Mouse (Mus musculus) limb, embryonic 14.5 days (tissue): ENCODE measurements around the gene Gc. TPM values are rescaled to one million over a fixed set of nuclear protein-coding genes. Genes with fewer than 3 reads are reported as not detected.

Experiments used
- ATAC-seq: fragments of 200-750 bp; cut with Nextera tagmentation; 2 replicates; pipeline ENCODE4 v1.8.0; 2017; ENCODE audit warnings: low read depth, moderate number of reproducible peaks, moderate TSS enrichment; ENCODE audit not compliant: low FRiP score
- DNase-seq: peaks from one replicate; pipeline ENCODE4 v3.0.0-alpha.2; 2015; ENCODE audit warnings: low spot score
- H3K27ac ChIP-seq: fragments of 300-500 bp; sonication (generic); replicated peaks from 2 replicates; pipeline ENCODE4 v1.5.1; 2014; ENCODE audit warnings: low read depth, mild to moderate bottlenecking, low read length, moderate library complexity, mixed read lengths
- H3K27me3 ChIP-seq: fragments of 300-500 bp; sonication (generic); 2 replicates; pipeline ENCODE4 v1.6.1; 2014; ENCODE audit warnings: low read length, mixed read lengths; ENCODE audit not compliant: control insufficient read depth, insufficient read depth
- H3K36me3 ChIP-seq: fragments of 300-500 bp; sonication (generic); 2 replicates; pipeline ENCODE4 v1.6.1; 2014; ENCODE audit warnings: mild to moderate bottlenecking, low read length, moderate library complexity, mixed read lengths; ENCODE audit not compliant: control insufficient read depth, insufficient read depth
- H3K4me1 ChIP-seq: fragments of 300-500 bp; sonication (generic); 2 replicates; pipeline ENCODE4 v1.6.1; 2014; ENCODE audit warnings: antibody characterized with exemption, low read length, mixed read lengths; ENCODE audit not compliant: control insufficient read depth, insufficient read depth
- H3K4me2 ChIP-seq: fragments of 300-500 bp; sonication (generic); replicated peaks from 2 replicates; pipeline ENCODE4 v1.6.1; 2014; ENCODE audit warnings: low read depth, mild to moderate bottlenecking, low read length, moderate library complexity; ENCODE audit not compliant: severe bottlenecking
- H3K4me3 ChIP-seq: fragments of 300-500 bp; sonication (generic); replicated peaks from 2 replicates; pipeline ENCODE4 v1.5.1; 2014; ENCODE audit warnings: low read length
- H3K9ac ChIP-seq: fragments of 300-500 bp; sonication (generic); 2 replicates; pipeline ENCODE4 v1.6.1; 2014; ENCODE audit warnings: mild to moderate bottlenecking, low read depth, low read length, moderate library complexity; ENCODE audit not compliant: severe bottlenecking
- H3K9me3 ChIP-seq: fragments of 300-500 bp; sonication (generic); 2 replicates; pipeline ENCODE4 v1.6.1; 2016; ENCODE audit warnings: low read length; ENCODE audit not compliant: control insufficient read depth
- POLR2A ChIP-seq: fragments of 200-500 bp; IDR thresholded peaks from 2 replicates; pipeline ENCODE4 v1.8.0; 2012; ENCODE audit warnings: inconsistent platforms, mild to moderate bottlenecking, moderate library complexity, borderline replicate concordance; ENCODE audit not compliant: insufficient read depth, insufficient read length; ENCODE audit errors: extremely low read depth
- WGBS: fragments of 180-500 bp; shearing (Covaris S2); extraction: QIAGEN DNeasy Blood & Tissue Kit; methylation state at CpG from one replicate; pipeline ENCODE4 v1.1.7; 2014; 5-methylcytosine and 5-hydroxymethylcytosine counted together
- polyA plus RNA-seq, 2 experiments: library from polyadenylated mRNA; depleted of rRNA in 1 of 2; stranded (reverse) in 1 of 2; unstranded in 1 of 2; fragments of >200 nt; fragmentation: Nextera tagmentation in 1 of 2; extraction: Ambion mirVana in 1 of 2; gene quantifications; 2 replicates each; pipeline versions ENCODE4 v1.2.1 to v1.2.3; 2012 to 2014

Gc gene
- polyA plus RNA-seq, 2 experiments, result 0.45 TPM; not detected in 1

DNA sequence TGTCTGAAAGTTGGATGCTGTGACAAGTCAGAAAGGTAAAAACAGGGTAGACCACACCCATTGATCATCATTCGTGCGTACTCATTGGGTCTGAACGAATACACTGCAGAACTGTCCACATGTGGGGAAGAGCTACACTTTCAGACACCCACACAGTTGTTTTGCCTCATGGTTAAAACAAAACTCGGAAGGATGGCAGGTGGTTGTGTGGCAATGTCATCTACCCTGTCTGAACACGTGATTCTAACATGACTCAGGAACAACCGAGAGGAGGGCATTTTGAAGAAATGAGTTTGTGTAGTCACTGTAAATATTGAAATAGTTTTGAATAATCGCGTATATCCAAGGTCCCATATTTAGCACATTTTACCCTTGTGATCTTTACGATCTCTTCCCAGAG, 8.4 kb downstream of the Gc start:
- H3K9me3 ChIP-seq, result no peaks in the 10 kb centered on the region
- ATAC-seq (no peak), DNase-seq (no peak)
- 90% methylated on average over 9 of the region's 9 CpGs for WGBS
- no peaks in the 10 kb centered on the region for H3K27me3 ChIP-seq
- no peak overlapping the region for H3K9ac ChIP-seq
- H3K27ac ChIP-seq, result no peak overlapping the region
- no peak for TF ChIP-seq POLR2A
- H3K36me3 ChIP-seq, result no peaks in the 10 kb centered on the region
- H3K4me1 ChIP-seq, result no peaks in the 10 kb centered on the region
- no peak overlapping the region for H3K4me2 ChIP-seq
- no peak overlapping the region for H3K4me3 ChIP-seq

GRCm38 (mm10) chr5:89447978-89448377, 9.7 kb downstream of the Gc start:
- ATAC-seq, result no peak
- DNase-seq, result no peak
- H3K36me3 ChIP-seq, result no peaks in the 10 kb centered on the region
- WGBS, result 64% methylated on average over 7 of the region's 7 CpGs
- no peaks in the 10 kb centered on the region for H3K9me3 ChIP-seq
- H3K27me3 ChIP-seq, result no peaks in the 10 kb centered on the region
- no peak overlapping the region for H3K4me2 ChIP-seq
- no peak overlapping the region for H3K27ac ChIP-seq
- H3K4me3 ChIP-seq, result no peak overlapping the region
- TF ChIP-seq POLR2A, result no peak
- H3K4me1 ChIP-seq, result no peaks in the 10 kb centered on the region
- no peak overlapping the region for H3K9ac ChIP-seq

GRCm38 (mm10) chr5:89444360-89444759, 13.3 kb downstream of the Gc start:
- ATAC-seq (no peak), DNase-seq (no peak)
- WGBS, result 86% methylated on average over 4 of the region's 4 CpGs
- no peaks in the 10 kb centered on the region for H3K27me3 ChIP-seq
- no peak overlapping the region for H3K4me2 ChIP-seq
- H3K9ac ChIP-seq, result no peak overlapping the region
- H3K9me3 ChIP-seq, result no peaks in the 10 kb centered on the region
- no peak for TF ChIP-seq POLR2A
- no peak overlapping the region for H3K27ac ChIP-seq
- no peaks in the 10 kb centered on the region for H3K36me3 ChIP-seq
- no peaks in the 10 kb centered on the region for H3K4me1 ChIP-seq
- H3K4me3 ChIP-seq, result no peak overlapping the region

- ATAC-seq (no peak), DNase-seq (no peak)
- no peaks in the 10 kb centered on the region for H3K9me3 ChIP-seq
- H3K4me3 ChIP-seq, result no peak overlapping the region
- H3K27me3 ChIP-seq, result no peaks in the 10 kb centered on the region
- no peaks in the 10 kb centered on the region for H3K36me3 ChIP-seq
- no peak overlapping the region for H3K4me2 ChIP-seq
- TF ChIP-seq POLR2A, result no peak
- WGBS, result 29% methylated on average over 1 of the region's 1 CpGs
- H3K4me1 ChIP-seq, result no peaks in the 10 kb centered on the region
- H3K9ac ChIP-seq, result no peak overlapping the region
- no peak overlapping the region for H3K27ac ChIP-seq
Measured at GRCm38 (mm10) chr5:89411536-89411935, 46.2 kb downstream of the Gc start.

DNA sequence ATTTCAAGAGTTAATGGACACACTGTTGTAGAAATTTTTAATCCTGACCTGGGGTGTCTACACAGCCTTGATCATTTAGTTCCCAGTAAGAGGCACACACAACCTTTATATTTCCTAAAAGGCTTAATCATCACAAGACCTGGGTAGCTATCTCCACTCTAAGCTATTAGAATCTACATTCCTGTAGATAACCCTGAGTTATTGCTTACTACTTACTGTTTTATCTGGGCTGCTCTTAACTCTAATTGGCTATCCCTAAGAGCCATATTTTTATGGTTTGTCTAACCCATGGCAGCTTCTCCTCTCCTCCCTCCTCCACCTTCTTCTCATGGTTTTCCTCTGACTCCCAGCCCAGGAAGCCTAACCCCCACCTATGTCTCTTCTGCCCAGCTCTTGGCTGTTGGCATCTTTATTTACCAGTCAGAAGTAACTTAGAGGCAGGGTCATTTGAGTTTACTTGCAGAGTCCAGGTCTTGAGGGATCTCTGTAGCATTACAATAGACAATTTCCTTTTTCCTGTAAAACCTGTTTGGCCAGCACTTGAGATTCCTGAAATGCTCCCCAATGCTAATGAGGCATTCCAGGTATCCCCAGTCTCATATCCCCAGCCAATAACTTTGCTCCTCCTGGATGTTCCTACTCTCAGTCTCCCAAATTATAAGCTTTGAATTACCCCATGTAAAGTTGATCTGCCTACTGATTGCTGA, 50.2 kb downstream of the Gc start:
- no peak overlapping the region for H3K9ac ChIP-seq
- no peaks in the 10 kb centered on the region for H3K27me3 ChIP-seq
- no peak for TF ChIP-seq POLR2A
- no peak overlapping the region for H3K4me2 ChIP-seq
- ATAC-seq, result no peak
- no peak overlapping the region for H3K4me3 ChIP-seq
- H3K4me1 ChIP-seq, result no peaks in the 10 kb centered on the region
- no peaks in the 10 kb centered on the region for H3K36me3 ChIP-seq
- H3K27ac ChIP-seq, result no peak overlapping the region
- DNase-seq, result no peak
- no peaks in the 10 kb centered on the region for H3K9me3 ChIP-seq
